Mouse (Mus musculus): ENCODE measurements at regions not wholly inside any gene's neighbourhood (a gene's known extent, or its start where the extent isn't known, plus 50 kb on each side); places are given as distances from the start of the nearest gene placed in this dataset.

DNA sequence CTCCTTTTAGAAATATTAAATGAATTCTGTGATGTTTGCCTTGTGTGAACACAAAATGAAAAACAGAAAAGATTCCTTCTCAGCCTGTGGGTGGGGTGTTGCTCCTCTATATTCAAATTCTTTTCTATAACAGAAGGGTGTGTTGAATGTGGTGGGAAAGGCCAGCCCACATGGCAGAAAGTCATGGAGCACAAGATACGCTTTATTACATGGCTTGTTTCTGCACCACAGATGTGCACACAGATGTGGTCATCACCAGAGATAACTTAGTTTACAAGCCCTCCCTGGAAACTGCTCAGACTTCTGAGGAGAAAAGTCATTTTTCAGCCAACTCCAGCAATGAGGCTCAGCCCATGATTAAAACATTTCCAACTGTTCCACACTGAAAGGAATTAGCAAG lies 475.1 kb upstream of the Jag1 start:
- DNase-seq (ENCODE audit: low read depth, low spot score): no peak

- DNase-seq (ENCODE audit: low read depth, low spot score): no peak
Observed at GRCm38 (mm10) chr2:137581491-137581890, 465.0 kb upstream of the Jag1 start.

- DNase-seq (ENCODE audit: low read depth, low spot score): no peak
Observed at GRCm38 (mm10) chr2:137575750-137576149, 459.3 kb upstream of the Jag1 start.

- DNase-seq (ENCODE audit: low read depth, low spot score): no peak
Observed at GRCm38 (mm10) chr2:137574845-137575449, 458.5 kb upstream of the Jag1 start.

DNA sequence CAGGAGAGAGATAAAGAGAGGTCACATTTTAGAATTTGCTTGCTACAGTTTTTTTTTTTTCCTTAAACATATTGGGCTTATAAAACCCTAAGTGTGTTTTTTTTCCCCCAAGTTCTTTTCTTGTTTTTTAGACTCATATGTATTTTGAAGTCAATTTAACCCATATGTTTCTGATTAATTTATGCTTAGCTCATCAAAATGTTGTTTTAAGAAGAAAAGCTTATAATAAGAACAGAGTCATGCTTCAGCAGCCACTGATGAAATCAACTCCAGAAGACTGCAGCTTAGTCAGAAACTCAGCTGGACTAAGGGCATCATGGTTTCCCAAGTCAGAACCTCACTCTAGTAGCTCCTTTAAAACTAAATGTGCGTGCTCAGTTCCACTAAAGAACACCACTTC lies 454.7 kb upstream of the Jag1 start:
- no peak for DNase-seq (ENCODE audit: low read depth, low spot score)

GRCm38 (mm10) chr2:137566619-137567018 lies 450.2 kb upstream of the Jag1 start:
- DNase-seq (ENCODE audit: low read depth, low spot score): no peak

GRCm38 (mm10) chr2:137564064-137564624 lies 447.7 kb upstream of the Jag1 start:
- DNase-seq (ENCODE audit: low read depth, low spot score): no peak

DNA sequence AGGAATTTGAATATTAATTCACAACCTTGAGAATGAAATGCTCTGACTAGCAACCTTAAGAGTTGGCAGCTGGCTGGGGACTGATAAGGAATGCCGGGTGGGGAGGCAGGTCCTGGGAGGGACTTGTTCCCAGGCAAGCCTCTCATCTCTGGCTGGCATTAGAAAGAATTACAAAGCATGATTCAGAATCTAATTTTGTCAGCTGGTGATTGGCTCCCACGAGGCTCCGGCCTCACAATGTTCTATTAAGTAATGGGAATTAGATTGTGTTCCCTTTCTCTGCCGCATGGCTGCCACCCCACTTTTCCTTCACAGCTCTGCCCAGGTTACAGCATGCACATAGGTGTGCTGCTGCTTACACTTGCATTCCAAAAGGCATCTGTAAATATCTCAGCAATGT lies 443.9 kb upstream of the Jag1 start:
- DNase-seq (ENCODE audit: low read depth, low spot score): no peak

DNA sequence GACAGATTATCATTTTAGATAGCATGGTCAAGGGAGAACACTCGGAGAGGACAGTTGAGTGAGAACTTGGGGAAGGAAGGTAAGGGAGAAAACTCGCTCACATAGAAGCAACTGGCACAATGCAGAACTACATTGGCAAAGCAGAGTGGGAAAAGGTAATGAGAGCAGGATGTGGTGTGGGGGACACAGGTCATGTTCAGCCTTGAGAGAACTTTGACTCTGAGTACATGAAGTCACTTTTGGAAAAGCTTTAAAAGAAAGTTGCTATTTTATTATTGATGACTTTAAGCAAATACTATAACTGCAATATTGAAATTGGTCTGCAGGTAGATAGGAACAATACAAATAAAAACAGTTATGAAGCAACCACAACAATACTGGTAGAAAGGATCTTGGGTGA lies 437.4 kb upstream of the Jag1 start:
- DNase-seq (ENCODE audit: low read depth, low spot score): no peak

GRCm38 (mm10) chr2:137536581-137536980 lies 420.1 kb upstream of the Jag1 start:
- no peak for DNase-seq (ENCODE audit: low read depth, low spot score)

- no peak for DNase-seq (ENCODE audit: low read depth, low spot score)
Observed at GRCm38 (mm10) chr2:137516271-137516670, 399.8 kb upstream of the Jag1 start.

DNA sequence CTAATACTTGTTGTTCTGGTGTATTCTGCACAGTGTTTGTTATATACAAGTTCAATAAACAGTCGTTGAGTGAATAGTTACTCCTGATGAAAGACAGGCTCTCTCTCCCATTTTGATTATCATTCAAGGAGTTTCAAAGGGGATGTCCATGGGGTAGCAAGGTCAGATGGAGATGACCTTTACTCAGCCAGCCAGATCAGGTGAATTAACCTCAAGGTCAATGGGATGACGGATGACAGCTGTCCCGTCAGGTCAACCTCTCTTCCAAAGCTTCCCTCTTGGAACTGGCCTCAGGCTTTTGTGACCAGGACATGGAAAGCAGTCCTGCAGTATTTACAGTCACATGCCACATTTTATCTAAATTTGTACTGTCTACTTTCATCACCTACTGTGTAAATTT lies 398.6 kb upstream of the Jag1 start:
- no peak for DNase-seq (ENCODE audit: low read depth, low spot score)

- DNase-seq (ENCODE audit: low read depth, low spot score): no peak
Observed at GRCm38 (mm10) chr2:137513895-137514506, 397.6 kb upstream of the Jag1 start.

DNA sequence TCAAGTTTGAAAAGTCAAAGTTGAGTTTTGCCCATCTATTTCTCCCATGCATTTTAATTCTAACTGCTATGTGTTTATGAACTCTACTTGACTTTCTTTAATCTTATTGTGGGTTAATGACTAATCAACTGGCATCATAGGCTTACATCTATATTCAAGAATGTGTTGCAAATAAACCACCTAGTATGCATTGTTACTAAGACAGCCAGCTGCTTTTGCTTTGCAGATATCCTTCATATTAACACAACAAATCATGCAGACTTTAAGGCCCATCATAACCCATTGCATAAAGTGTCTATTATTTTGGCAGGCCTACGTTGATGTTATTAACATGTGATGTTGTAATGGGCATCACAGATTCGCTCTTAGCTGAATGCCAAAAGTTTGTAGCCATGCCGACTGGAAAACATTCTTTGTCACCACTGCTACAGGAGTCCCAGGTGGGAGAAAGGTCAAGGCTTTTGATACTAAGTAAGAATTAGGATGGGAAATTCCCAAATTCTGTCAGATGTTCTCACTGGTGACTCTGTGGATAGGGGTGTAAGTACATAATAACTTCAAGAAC lies 394.3 kb upstream of the Jag1 start:
- DNase-seq (ENCODE audit: low read depth, low spot score): no peak

DNA sequence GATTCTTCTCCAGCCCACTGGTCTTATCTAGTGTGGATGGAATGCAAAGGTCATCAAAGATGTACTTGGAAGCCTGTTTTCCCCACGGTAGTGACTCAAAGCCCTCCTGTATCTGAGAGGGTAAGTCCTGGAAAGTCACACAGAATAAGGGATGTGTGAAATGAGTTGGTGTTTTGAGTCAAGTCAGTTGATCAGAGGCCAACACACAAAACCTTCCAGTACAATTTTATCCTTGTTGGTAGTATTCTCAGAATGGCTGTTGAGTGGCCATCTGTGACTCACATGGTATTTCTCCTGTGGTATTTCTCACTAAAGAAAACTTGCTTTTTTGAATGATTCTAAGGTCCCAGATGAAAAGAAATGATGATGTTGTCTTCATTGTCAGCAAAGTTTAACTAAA lies 384.8 kb upstream of the Jag1 start:
- no peak for DNase-seq (ENCODE audit: low read depth, low spot score)

DNA sequence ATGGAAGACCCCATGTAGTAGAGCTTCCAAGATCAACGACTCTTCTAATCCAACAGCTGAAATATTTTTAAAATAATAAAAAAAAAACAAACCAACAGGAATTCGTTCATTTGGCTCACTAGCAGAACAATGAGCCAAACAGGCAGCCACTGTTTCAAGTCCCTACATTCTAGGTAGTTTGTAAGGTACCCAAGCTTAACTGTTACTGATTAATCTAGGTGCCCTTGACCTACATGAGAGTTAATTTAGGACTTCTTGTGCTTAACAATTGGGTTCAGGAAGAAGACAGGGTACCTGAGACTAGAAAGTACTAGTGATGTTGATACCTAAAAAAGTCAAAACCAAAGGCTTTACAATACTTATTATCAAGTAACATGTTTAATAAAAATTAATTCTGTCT lies 381.2 kb upstream of the Jag1 start:
- no peak for DNase-seq (ENCODE audit: low read depth, low spot score)

- no peak for DNase-seq (ENCODE audit: low read depth, low spot score)
Observed at GRCm38 (mm10) chr2:137493600-137493999, 377.2 kb upstream of the Jag1 start.

DNA sequence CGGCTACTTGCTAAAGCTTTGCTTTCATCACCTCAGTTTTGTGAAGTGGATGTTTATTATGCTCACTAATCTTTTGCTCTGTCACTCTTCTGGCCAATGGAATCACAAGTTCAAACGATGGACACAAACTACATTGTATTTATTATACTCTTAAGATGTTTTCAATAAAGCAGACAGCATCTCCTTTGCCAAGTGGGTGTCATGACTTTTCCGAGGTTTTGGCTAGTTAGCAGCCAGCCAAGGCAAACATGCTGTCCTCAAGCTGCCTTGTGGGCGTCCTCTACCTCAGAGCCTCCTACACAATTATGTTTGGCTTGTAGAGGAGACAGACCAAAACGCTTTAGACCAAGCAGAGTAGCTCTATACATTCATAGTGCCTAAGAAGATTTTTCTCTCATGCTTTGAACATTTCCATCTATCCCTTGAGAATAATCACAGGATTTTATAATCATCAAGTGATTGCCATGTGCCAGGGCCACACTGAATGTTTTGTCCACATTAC lies 372.8 kb upstream of the Jag1 start:
- DNase-seq (ENCODE audit: low read depth, low spot score): no peak

DNA sequence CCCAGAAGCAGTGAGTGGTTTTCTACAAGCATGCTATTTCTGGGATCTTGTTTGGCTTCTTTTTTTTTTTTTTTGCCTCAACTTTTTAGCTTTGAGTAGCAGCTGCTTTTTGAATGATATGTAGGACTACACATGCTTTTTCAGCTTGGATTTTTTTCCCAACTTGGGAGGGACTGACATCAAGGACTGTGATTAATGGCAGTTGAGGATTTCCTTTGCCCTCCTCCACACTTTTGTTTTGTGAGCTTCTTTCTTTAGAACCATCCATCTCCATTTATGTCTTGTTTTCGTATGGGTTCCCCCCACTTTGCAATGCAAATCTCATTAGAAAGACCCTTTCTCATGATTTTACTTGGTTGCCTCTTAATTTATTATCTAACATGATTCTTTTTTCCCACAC lies 352.3 kb upstream of the Jag1 start:
- DNase-seq (ENCODE audit: low read depth, low spot score): no peak

DNA sequence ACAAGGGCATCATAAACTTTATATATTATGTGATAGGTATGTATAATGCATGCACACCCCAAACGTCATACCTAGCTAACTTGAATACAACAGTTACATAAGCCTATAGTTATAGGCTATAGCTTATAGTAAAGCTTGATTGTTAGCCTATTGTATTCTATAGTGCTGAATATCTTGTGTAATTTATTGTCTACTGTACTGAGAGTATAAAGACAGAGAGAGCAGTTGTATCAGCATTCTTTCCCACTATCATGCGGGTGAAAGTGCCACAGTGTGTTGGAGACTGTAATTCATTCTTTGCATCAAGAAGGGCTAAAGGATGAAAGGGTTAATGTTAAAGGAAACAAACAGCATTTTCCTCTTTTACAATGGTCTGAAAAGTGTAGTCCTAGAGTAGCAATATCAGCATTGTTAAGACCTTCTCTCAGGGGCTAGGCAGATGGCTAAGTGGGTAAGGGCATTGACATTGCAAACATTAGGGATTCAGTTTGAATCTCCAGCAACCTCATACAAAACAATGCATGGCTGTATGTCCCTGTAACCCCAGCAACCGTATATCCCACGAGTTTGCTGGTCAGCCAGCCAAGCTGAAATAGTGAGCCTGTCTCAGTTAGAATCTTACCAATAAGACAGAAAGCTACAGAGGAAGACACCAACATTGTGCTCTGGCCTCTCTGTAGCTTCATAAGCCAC lies 340.8 kb upstream of the Jag1 start:
- no peak for DNase-seq (ENCODE audit: low read depth, low spot score)

DNA sequence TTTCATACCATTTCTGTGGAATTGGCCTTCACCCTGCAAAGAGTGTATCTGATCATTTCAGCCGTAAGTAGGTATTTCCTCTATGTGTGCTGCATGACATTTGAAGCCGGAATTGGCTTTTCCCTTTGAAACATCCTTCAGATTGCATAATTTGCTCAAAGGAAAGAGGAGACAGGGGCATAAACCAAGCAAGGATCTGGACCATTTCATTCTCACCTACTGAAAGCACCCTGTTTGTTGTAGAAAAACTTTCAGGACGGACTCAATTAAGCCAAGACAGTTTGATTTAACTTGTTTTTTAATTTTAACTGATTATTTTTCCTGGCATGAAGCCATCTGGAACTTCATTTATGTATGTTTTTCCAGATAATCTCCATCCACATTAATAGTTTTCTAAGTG lies 340.0 kb upstream of the Jag1 start:
- no peak for DNase-seq (ENCODE audit: low read depth, low spot score)

DNA sequence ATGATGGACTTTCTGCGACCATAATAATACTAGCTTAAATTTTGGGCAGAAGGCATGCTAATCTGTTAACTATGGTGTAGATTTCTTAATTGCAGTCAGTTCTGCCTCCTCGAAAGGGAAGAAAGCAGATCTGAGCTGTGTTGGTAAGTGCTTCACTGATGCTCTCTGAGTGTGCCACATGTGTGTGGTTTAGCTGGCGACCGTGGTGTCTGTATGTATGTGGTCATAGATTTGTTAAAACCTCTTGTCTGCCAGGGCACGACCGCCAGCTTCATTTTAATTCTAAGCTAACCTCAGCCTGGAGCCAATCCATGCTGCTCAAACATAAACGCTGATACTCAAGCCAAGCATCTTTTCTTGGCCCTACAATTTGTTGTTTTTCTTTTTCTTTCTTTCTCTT lies 330.5 kb upstream of the Jag1 start:
- DNase-seq (ENCODE audit: low read depth, low spot score): no peak
